Mouse (Mus musculus) neural tube, embryonic 14.5 days (tissue): ENCODE results near the gene Gfy. TPM values are rescaled to one million over a fixed set of nuclear protein-coding genes. Genes with fewer than 3 reads are reported as not detected.

Experiments
- ATAC-seq: fragments of 200-750 bp; cut with Nextera tagmentation; 2 replicates; pipeline ENCODE4 v1.8.0; 2017; ENCODE audit warnings: low read depth, mild to moderate bottlenecking, moderate TSS enrichment, moderate library complexity
- H3K27ac ChIP-seq: fragments of 300-500 bp; sonication (generic); 2 replicates; pipeline ENCODE4 v1.5.1; 2014; ENCODE audit warnings: low read depth, mild to moderate bottlenecking, control low read depth, low read length, moderate library complexity, mixed read lengths
- H3K27me3 ChIP-seq: fragments of 300-500 bp; sonication (generic); 2 replicates; pipeline ENCODE4 v1.6.1; 2014; ENCODE audit warnings: low read length; ENCODE audit not compliant: control insufficient read depth, insufficient read depth
- H3K36me3 ChIP-seq: fragments of 300-500 bp; sonication (generic); 2 replicates; pipeline ENCODE4 v1.6.1; 2014; ENCODE audit warnings: low read length, mixed read lengths; ENCODE audit not compliant: control insufficient read depth, insufficient read depth
- H3K4me1 ChIP-seq: fragments of 300-500 bp; sonication (generic); 2 replicates; pipeline ENCODE4 v1.6.1; 2014; ENCODE audit warnings: low read length; ENCODE audit not compliant: control insufficient read depth, insufficient read depth
- H3K4me2 ChIP-seq: fragments of 300-500 bp; sonication (generic); 2 replicates; pipeline ENCODE4 v1.6.1; 2014; ENCODE audit warnings: mild to moderate bottlenecking, low read depth, low read length, control low read depth
- H3K4me3 ChIP-seq: fragments of 300-500 bp; sonication (generic); 2 replicates; pipeline ENCODE4 v1.5.1; 2014; ENCODE audit warnings: low read depth, low read length, control low read depth, mixed read lengths
- H3K9ac ChIP-seq: fragments of 300-500 bp; sonication (generic); replicated peaks from 2 replicates; pipeline ENCODE4 v1.6.1; 2014; ENCODE audit warnings: low read depth, mild to moderate bottlenecking, control low read depth, low read length, mixed read lengths
- H3K9me3 ChIP-seq: fragments of 300-500 bp; sonication (generic); 2 replicates; pipeline ENCODE4 v1.6.1; 2016; ENCODE audit warnings: low read length; ENCODE audit not compliant: control insufficient read depth
- WGBS: fragments of 180-500 bp; shearing (Covaris S2); extraction: QIAGEN DNeasy Blood & Tissue Kit; methylation state at CpG from one replicate; pipeline ENCODE4 v1.1.7; 2014; 5-methylcytosine and 5-hydroxymethylcytosine counted together
- polyA plus RNA-seq: library from polyadenylated mRNA; unstranded; fragments of >200 nt; fragmentation: Nextera tagmentation; extraction: Ambion mirVana; gene quantifications from 2 replicates; pipeline ENCODE4 v1.2.1, GENCODE M21; 2014

Gene Gfy
- polyA plus RNA-seq: not detected in 2 replicates

DNA sequence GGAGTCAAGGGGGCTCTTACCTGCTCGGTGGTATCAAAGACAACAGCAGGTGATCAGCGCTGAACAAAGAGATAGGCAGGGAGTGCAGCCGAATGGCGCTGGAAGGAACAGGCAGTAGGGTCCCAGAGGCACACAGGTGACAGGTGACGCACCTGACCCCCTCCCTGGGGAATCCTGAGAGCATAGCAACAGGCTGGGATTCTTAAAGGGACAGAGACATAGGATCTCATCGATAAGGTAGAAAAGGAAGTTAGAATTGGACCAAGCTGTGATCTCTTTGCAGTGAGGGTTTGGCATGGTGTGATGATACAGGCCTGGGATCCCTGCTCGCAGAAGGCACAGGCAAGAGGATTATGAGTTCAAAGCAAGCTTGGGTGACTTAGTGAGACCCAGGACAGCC is at the start of gene Gfy:
Gfy (minus strand) TSS at position 101 of the 400 bp plus-strand sequence.
- Histone ChIP-seq H3K9me3 (no peaks in the 10 kb centered on the region), H3K36me3 (no peaks in the 10 kb centered on the region), H3K27ac (no peak within 1 kb of the TSS), H3K9ac (no peak within 1 kb of the TSS), H3K4me2 (no peak within 1 kb of the TSS), H3K27me3 (peaks cover 77% of the 10 kb centered on the region), H3K4me3 (no peak within 1 kb of the TSS), H3K4me1 (no peaks in the 10 kb centered on the region)
- 25% methylated on average over 7 of the region's 7 CpGs for WGBS
- ATAC-seq: no peak

GRCm38 (mm10) chr7:45229046-45229445 is 49.7 kb upstream of the Gfy start:
- Histone ChIP-seq H3K27ac (no peak overlapping the region), H3K36me3 (0 out of 2 replicates have a peak, but pooled peaks cover 2% of the 10 kb centered on the region), H3K4me2 (no peak overlapping the region), H3K4me3 (no peak overlapping the region), H3K9me3 (no peaks in the 10 kb centered on the region), H3K9ac (no peak overlapping the region), H3K4me1 (peaks cover 4% of the 10 kb centered on the region), H3K27me3 (peaks cover under 1% of the 10 kb centered on the region; the same call in 1 of the 2 replicates)
- ATAC-seq: no peak
- WGBS: 96% methylated on average over 8 of the region's 8 CpGs

DNA sequence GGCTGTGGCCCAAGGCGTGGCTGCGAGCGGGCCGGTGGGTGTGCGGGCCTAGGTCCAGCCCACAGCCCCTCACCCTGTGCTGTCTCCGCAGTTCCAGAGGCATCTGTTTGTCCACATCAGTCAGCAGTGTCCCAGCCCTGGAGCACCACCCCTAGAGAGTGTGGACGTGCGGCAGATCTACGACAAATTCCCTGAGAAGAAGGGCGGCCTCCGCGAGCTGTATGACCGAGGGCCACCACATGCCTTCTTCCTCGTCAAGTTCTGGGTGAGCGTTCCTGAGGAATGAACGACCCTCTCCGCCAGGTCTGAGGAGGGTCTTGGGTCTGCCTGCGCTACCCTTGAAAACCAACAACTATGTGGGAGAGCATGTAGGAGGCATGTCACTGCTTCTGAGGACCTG is 49.2 kb upstream of the Gfy start:
- Histone ChIP-seq H3K4me1 (no peaks in the 10 kb centered on the region; the same call in 1 of the 2 replicates), H3K4me3 (no peak overlapping the region), H3K9ac (no peak overlapping the region), H3K4me2 (no peak overlapping the region), H3K36me3 (0 out of 2 replicates have a peak, but pooled peaks cover 2% of the 10 kb centered on the region), H3K27ac (no peak overlapping the region), H3K9me3 (no peaks in the 10 kb centered on the region), H3K27me3 (no peaks in the 10 kb centered on the region)
- 97% methylated on average over 18 of the region's 18 CpGs for WGBS
- ATAC-seq: no peak

DNA sequence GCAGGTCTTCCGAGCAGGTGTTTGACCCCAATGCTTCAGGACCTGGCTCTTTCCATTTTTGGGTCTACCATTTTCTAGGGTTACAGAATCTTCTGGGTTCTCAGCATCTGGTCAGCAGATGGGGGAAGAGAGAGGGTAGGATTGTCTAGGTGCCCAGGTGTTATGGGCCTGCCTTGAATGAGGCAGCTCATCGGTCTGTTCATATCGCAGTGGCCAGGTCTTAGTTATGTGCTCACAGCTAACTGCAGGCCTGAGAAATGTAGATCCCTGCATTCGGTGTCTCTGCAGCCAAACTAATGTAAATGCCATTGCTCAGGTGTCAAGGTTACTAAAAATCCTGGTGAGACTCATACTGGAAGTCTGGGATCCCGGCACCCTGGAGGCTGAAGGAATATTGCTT is 47.1 kb upstream of the Gfy start:
- Histone ChIP-seq H3K4me1 (no peaks in the 10 kb centered on the region), H3K4me3 (no peak overlapping the region), H3K27me3 (no peaks in the 10 kb centered on the region), H3K4me2 (no peak overlapping the region), H3K36me3 (0 out of 2 replicates have a peak, but pooled peaks cover 2% of the 10 kb centered on the region), H3K9me3 (no peaks in the 10 kb centered on the region), H3K27ac (no peak overlapping the region), H3K9ac (no peak overlapping the region)
- no peak for ATAC-seq
- WGBS: 99% methylated on average over 5 of the region's 5 CpGs

DNA sequence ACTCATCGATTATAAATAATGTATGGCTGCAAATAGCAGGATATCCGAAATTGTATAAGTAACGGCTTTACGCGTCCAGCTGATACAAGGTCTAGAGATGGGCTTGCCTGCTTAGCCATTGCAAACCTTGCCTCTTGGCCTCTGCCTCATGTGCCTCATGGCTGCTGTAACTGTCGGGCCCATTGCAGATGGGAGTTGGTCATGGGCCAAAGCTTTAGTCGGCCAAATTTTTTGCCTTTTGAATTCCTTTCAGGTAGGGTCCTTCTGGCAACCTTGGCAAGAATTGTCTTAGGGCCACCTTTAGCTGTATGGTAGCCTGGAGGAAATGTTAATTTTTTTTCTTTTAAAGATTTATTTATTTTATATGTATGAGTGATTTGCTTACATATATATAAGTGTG is 45.5 kb upstream of the Gfy start:
- Histone ChIP-seq H3K36me3 (0 out of 2 replicates have a peak, but pooled peaks cover 2% of the 10 kb centered on the region), H3K4me3 (no peak overlapping the region), H3K4me2 (no peak overlapping the region), H3K4me1 (no peaks in the 10 kb centered on the region), H3K9me3 (no peaks in the 10 kb centered on the region), H3K9ac (no peak overlapping the region), H3K27ac (no peak overlapping the region), H3K27me3 (no peaks in the 10 kb centered on the region)
- no peak for ATAC-seq
- WGBS: 95% methylated on average over 7 of the region's 7 CpGs

GRCm38 (mm10) chr7:45221680-45222079 is 42.3 kb upstream of the Gfy start:
- no peak for ATAC-seq
- Histone ChIP-seq H3K9ac (no peak overlapping the region), H3K36me3 (no peaks in the 10 kb centered on the region)

DNA sequence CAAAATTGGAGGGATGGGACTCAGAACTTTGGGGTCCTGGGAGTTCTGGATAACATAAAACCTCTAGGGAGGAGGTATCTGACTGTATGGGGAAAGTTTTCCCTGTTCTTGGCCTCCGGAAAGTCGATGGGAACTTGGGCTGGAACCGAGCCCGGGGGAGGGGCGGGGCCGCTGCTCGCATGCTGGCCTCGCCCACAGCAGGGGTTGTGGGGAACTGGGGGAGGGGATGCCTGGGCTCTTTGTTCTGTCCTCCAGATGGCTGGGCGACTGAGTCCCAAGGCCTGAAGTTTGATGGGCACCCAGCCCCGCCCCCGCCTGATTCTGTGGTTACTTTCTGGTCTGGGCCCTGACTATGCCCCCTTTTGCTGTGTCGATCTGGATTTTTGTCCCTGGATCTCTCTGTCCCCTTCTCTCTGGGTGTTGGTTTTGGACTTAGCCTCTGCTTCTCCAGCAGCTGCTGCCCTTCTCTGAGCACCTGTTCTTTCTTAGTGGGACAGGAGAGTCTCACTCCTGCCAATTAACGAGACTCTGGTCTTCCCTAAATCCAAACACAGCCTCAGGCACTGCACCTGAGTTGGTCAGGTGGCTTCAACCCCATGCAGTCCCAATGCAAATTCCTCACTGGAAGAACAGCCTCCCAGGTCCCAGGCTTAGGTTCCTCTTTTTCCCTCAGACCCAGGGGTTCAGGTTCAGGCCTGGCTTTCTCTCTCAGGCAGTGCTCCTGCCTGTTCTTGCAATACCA is 37.2 kb upstream of the Gfy start:
- ATAC-seq: peak; percentile 68; the same call in 1 of the 2 replicates
- H3K27ac ChIP-seq: peak overlapping the region; percentile 81
- no peaks in the 10 kb centered on the region for H3K9me3 ChIP-seq
- WGBS: 2% methylated on average over 13 of the region's 13 CpGs
- peaks cover 19% of the 10 kb centered on the region for H3K4me1 ChIP-seq
- peak overlapping the region; percentile 64 for H3K9ac ChIP-seq
- peaks cover 3% of the 10 kb centered on the region; the same call in 1 of the 2 replicates for H3K27me3 ChIP-seq
- peak overlapping the region; percentile 72 for H3K4me2 ChIP-seq
- H3K4me3 ChIP-seq: peak overlapping the region; percentile 45
- no peaks in the 10 kb centered on the region for H3K36me3 ChIP-seq

More at GRCm38 (mm10) chr7:45221680-45222079, 42.3 kb upstream of the Gfy start:
- H3K4me3 ChIP-seq: no peak overlapping the region
- 88% methylated on average over 2 of the region's 2 CpGs for WGBS
- peaks cover 8% of the 10 kb centered on the region for H3K4me1 ChIP-seq
- no peaks in the 10 kb centered on the region for H3K27me3 ChIP-seq
- no peaks in the 10 kb centered on the region for H3K9me3 ChIP-seq
- H3K27ac ChIP-seq: no peak overlapping the region
- H3K4me2 ChIP-seq: no peak overlapping the region

GRCm38 (mm10) chr7:45215673-45216441 is 36.5 kb upstream of the Gfy start, which contains the start of gene Tead2:
Gene Tead2, plus strand, starts transcription at chr7:45215753.
- peaks cover 19% of the 10 kb centered on the region for H3K4me1 ChIP-seq

DNA sequence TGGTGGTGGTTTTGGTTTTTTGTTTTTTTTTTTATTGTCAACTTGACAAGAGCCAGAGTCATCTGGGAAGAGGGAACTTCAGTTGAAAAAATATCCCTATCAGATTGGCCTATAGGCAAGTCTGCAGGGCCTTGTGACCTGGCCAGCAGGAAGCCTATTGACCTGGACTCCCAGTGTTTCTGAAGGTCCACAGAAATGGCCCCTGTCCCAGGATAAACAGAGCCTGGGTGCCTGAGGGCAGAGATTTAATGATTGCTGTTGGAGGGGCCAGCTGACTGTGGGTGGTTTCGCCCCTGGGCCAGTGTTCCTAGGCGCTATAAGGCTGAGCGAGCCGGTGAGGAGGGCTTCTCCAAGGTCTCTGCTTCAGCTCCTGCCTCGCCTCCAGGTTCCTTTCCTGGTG is 34.3 kb upstream of the Gfy start:
- Histone ChIP-seq H3K4me2 (no peak overlapping the region), H3K36me3 (no peaks in the 10 kb centered on the region), H3K9me3 (no peaks in the 10 kb centered on the region), H3K4me3 (no peak overlapping the region), H3K9ac (no peak overlapping the region), H3K4me1 (peaks cover 19% of the 10 kb centered on the region), H3K27me3 (peaks cover 10% of the 10 kb centered on the region), H3K27ac (no peak overlapping the region)
- 50% methylated on average over 5 of the region's 5 CpGs for whole genome bisulfite sequencing
- ATAC-seq: no peak

More at GRCm38 (mm10) chr7:45215673-45216441, 36.5 kb upstream of the Gfy start, which contains the start of gene Tead2:
- Histone ChIP-seq H3K4me2 (peak within 1 kb of the TSS; percentile 72), H3K27me3 (peaks cover 10% of the 10 kb centered on the region), H3K36me3 (no peaks in the 10 kb centered on the region), H3K4me3 (peak within 1 kb of the TSS; percentile 45), H3K9ac (peak within 1 kb of the TSS; percentile 64), H3K9me3 (no peaks in the 10 kb centered on the region), H3K27ac (peak within 1 kb of the TSS; percentile 81)
- ATAC-seq: peak; percentile 48; the same call in 1 of the 2 replicates
- under 1% methylated on average over 50 of the region's 55 CpGs for WGBS
